Mouse (Mus musculus) forebrain, postnatal 0 days (tissue): Measurements from ENCODE around the gene Chrna1. TPM values are rescaled to one million over a fixed set of nuclear protein-coding genes. Genes with fewer than 3 reads are reported as not detected.

Source experiments
- ATAC-seq: fragments of 200-750 bp; cut with Nextera tagmentation; 2 replicates; pipeline ENCODE4 v1.8.0; 2017; ENCODE audit warnings: mild to moderate bottlenecking, moderate library complexity
- DNase-seq: peaks from one replicate; pipeline ENCODE4 v3.0.0-alpha.2; 2015
- H3K27ac ChIP-seq: fragments of 300-500 bp; sonication (generic); 2 replicates; pipeline ENCODE4 v1.5.1; 2014; ENCODE audit warnings: low read depth, mild to moderate bottlenecking, antibody characterized with exemption, low read length, moderate library complexity, mixed read lengths
- H3K27me3 ChIP-seq: fragments of 300-500 bp; sonication (generic); 2 replicates; pipeline ENCODE4 v1.6.1; 2014; ENCODE audit warnings: mild to moderate bottlenecking, low read length, mixed read lengths; ENCODE audit not compliant: insufficient read depth
- H3K36me3 ChIP-seq: fragments of 300-500 bp; sonication (generic); 2 replicates; pipeline ENCODE4 v1.6.1; 2014; ENCODE audit warnings: mild to moderate bottlenecking, moderate library complexity; ENCODE audit not compliant: insufficient read depth
- H3K4me1 ChIP-seq: fragments of 300-500 bp; sonication (generic); 2 replicates; pipeline ENCODE4 v1.6.1; 2014; ENCODE audit warnings: antibody characterized with exemption; ENCODE audit not compliant: insufficient read depth
- H3K4me2 ChIP-seq: fragments of 300-500 bp; sonication (generic); 2 replicates; pipeline ENCODE4 v1.6.1; 2014; ENCODE audit warnings: low read depth, mild to moderate bottlenecking, moderate library complexity
- H3K4me3 ChIP-seq: fragments of 300-500 bp; sonication (generic); 2 replicates; pipeline ENCODE4 v1.5.1; 2014; ENCODE audit warnings: low read depth, low read length, mixed read lengths
- H3K9ac ChIP-seq: fragments of 300-500 bp; sonication (generic); 2 replicates; pipeline ENCODE4 v1.6.1; 2014; ENCODE audit warnings: mild to moderate bottlenecking
- H3K9me3 ChIP-seq: fragments of 300-500 bp; sonication (generic); 2 replicates; pipeline ENCODE4 v1.6.1; 2016; ENCODE audit warnings: low read length
- CTCF ChIP-seq: sonication (generic); IDR thresholded peaks from 2 replicates; pipeline ENCODE4 v1.5.1; 2016; ENCODE audit warnings: antibody characterized with exemption, control low read depth, low read depth
- WGBS: fragments of 180-500 bp; shearing (Covaris S2); extraction: QIAGEN DNeasy Blood & Tissue Kit; methylation state at CpG from one replicate; pipeline ENCODE4 v1.1.7; 2014; 5-methylcytosine and 5-hydroxymethylcytosine counted together
- polyA plus RNA-seq: library from polyadenylated mRNA; unstranded; fragments of >200 nt; fragmentation: Nextera tagmentation; extraction: Ambion mirVana; gene quantifications from 2 replicates; pipeline ENCODE4 v1.2.1, GENCODE M21; 2015
- total RNA-seq: library from RNA; depleted of rRNA; stranded (reverse); fragments of >200 nt; gene quantifications from 2 replicates; pipeline ENCODE4 v1.2.3, GENCODE M21; 2014

Chrna1 gene
- total and polyA plus RNA-seq, 2 experiments from 2014 or later = 0.05 to 0.17 TPM

DNA sequence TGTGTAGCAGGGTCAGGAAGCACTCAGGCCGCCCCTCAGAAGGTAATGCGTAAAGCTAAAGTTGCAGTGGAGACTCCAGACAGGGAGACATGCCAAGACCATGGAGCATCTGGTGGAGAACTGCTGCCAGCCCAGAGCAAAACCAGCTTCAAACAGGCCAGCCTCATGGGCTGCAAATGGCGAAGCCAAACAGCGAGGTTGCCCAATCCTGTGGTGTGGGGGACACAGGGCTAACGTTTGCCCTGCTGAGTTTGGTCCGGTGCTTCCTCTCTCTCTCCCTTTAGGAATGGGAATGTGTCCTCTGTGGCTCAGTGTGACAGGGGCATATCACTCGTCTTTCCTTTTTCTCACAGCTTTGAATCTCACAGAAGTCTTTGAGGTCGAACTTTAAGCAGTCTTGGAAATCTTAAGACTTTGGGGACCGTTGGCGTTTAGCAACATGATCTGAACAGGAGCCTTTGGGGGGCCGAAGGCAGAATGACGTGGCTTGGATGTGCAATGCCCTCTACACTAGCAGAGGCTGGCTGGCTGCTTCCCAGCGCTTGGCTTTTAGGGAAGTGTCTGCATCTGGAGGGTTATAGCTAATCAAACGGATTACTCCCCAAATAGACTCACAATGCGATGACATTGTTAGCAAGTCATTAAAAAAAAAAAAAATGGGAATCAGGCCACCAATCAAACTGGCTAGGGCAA, 43.9 kb downstream of the Chrna1 start:
- no peaks in the 10 kb centered on the region for H3K4me1 ChIP-seq
- H3K27me3 ChIP-seq = no peaks in the 10 kb centered on the region
- no peak overlapping the region for H3K4me2 ChIP-seq
- no peak overlapping the region for H3K9ac ChIP-seq
- ATAC-seq (no peak), DNase-seq (no peak)
- WGBS = 77% methylated on average over 15 of the region's 15 CpGs
- no peak overlapping the region for H3K27ac ChIP-seq
- H3K9me3 ChIP-seq = no peaks in the 10 kb centered on the region
- H3K36me3 ChIP-seq = no peaks in the 10 kb centered on the region
- TF ChIP-seq CTCF = no peak
- no peak overlapping the region for H3K4me3 ChIP-seq

DNA sequence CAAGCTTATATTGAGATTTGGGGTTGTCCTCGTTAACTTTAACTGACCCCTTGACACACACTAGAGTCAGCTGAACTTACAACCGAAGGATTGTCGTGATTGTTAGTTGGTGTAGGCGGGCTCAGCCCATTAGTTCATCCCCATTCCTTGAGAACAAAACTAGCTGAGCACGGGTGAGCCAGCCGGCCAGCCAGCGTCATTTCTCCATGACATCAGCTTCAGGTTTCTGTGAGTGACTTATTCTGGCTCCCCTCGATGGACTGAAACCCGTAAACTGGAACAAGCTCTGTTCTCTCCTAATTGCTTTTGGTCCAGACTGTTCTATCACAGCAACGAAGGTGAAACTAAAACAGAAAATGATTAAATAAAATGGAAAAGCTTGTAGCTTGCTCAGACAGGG, 45.4 kb downstream of the Chrna1 start:
- no peaks in the 10 kb centered on the region for H3K36me3 ChIP-seq
- H3K4me3 ChIP-seq = no peak overlapping the region
- no peak overlapping the region for H3K27ac ChIP-seq
- no peak for TF ChIP-seq CTCF
- WGBS = 50% methylated on average over 10 of the region's 10 CpGs
- no peak overlapping the region for H3K9ac ChIP-seq
- DNase-seq = no peak
- no peaks in the 10 kb centered on the region for H3K27me3 ChIP-seq
- 0 out of 2 replicates have a peak, but pooled peaks cover 4% of the 10 kb centered on the region for H3K4me1 ChIP-seq
- ATAC-seq = no peak
- H3K9me3 ChIP-seq = no peaks in the 10 kb centered on the region
- H3K4me2 ChIP-seq = no peak overlapping the region

DNA sequence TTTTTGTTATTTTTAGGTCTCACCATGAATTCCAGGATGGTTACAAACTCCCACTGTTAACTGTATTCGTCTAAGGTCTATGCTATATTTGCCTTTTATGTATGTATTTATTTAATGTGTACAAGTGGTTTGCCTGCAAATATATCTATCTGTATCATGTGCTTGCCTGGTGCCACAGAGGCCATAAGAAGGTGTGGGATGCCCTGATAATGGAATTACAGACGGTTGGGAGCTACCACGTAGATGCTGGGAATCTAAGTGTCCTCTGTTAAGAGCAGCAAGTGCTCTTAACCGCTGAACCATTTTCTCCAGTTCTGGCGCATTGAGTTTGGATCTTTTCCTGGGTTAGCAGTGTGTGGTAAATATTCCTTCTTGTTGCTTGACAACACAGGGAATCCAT, 49.7 kb downstream of the Chrna1 start:
- DNase-seq (peak; percentile 25), ATAC-seq (no peak)
- H3K27me3 ChIP-seq = peaks cover 9% of the 10 kb centered on the region
- no peak overlapping the region for H3K4me2 ChIP-seq
- 69% methylated on average over 5 of the region's 5 CpGs for WGBS
- H3K9me3 ChIP-seq = no peaks in the 10 kb centered on the region
- no peak overlapping the region for H3K4me3 ChIP-seq
- 0 out of 2 replicates have a peak, but pooled peaks cover 7% of the 10 kb centered on the region for H3K4me1 ChIP-seq
- no peak overlapping the region for H3K9ac ChIP-seq
- no peak for TF ChIP-seq CTCF
- H3K27ac ChIP-seq = no peak overlapping the region
- H3K36me3 ChIP-seq = no peaks in the 10 kb centered on the region

DNA sequence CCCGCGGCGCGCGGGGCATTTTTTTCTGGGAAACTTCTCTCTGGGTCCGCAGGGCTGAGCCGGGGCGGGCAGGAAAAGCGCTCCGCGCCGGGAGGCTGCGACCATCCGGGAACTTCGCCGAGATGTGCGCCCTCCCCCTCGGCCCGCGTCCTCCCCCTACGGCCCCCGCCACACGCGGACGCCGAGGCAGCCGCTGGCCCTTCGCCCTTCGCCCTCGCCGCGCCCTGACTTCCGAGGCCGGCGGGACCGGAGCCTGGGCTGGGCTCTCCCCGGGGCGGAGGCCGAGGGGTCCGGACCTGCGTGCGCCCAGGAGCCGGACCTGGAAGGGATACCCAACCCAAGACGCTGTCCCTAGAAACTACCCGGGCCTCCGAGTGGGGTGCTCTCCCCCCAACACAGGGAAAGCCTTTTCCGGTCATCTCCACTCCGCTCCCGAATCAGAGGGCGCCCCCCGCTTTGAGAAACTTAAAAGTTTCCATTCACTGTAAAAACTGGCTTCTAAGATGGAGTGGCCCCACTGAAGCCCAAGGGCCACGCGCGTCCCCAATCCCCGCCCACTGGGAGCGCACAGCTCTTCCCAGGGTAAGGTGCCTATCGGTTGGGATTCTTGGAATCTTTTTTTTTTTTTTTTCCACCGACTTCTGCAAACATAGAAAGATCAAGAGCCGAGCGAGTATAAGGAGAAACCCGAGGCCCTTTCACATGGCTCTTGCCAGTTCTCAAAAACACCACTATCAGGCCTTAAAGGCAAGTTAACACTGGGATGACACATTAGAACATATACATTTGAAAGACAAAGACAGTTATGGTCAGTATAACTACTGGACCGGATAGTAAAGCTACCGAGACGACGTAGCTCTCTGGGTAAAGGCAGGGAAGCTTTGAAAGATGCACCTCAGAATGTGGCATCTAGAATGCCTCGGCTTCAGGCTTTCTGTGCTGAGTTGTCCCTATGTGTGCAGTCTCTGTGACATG, 50.5 kb downstream of the Chrna1 start, which contains the start of gene Wipf1:
TSS of gene Wipf1 (minus strand) at position 379 of the 975 bp plus-strand sequence.
- Histone ChIP-seq H3K4me2 (peak within 1 kb of the TSS; percentile 99), H3K4me1 (0 out of 2 replicates have a peak, but pooled peaks cover 7% of the 10 kb centered on the region), H3K36me3 (no peaks in the 10 kb centered on the region), H3K9me3 (no peaks in the 10 kb centered on the region), H3K27ac (no peak within 1 kb of the TSS), H3K4me3 (peak within 1 kb of the TSS; percentile 62), H3K27me3 (peaks cover 9% of the 10 kb centered on the region), H3K9ac (peak within 1 kb of the TSS; percentile 58)
- DNase-seq = peak; percentile 60
- 4% methylated on average over 62 of the region's 66 CpGs for WGBS
- peak; percentile 79 for ATAC-seq
- TF ChIP-seq CTCF = no peak

DNA sequence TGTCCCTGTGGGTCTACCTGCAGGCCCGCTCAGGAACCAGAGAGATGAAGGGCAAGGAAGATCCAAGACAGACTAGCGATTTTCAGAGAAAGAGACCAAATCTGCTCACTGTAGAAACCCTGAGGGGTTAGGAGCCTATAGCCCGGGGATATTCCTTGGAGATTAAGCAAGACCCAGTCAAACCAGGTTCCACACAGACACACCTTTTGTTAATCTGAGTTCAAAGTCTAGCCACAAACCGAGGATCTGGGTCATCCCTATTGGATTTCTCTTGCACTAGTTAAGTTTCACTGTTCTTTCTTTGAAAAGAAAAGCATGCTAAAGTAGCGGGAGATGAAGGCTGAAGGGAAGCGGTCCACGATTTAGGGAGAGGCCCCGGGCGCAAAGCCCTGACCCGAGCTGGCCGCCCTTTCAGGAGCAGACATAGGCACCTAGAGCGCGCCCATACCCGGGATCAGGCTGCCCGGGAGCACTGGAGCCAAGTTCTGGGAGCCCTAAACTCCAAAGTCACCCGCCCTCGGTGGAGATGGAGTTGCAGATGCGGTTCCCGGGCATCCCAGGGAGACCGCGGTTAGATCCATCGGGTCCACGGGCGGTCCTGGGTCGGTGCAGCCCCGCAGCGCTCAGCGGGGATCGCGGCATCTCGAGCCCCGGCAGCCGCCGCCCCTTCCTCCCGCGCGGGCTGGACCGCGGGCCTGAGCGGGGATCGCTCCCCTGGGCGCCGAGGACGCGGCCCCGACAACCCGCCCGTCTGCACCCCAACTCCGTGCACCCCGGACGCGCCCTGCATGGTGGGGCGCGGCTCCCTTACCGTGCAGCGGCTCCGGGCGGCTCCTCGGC, 51.4 kb downstream of the Chrna1 start:
- peak; percentile 49 for ATAC-seq
- TF ChIP-seq CTCF = no peak

DNA sequence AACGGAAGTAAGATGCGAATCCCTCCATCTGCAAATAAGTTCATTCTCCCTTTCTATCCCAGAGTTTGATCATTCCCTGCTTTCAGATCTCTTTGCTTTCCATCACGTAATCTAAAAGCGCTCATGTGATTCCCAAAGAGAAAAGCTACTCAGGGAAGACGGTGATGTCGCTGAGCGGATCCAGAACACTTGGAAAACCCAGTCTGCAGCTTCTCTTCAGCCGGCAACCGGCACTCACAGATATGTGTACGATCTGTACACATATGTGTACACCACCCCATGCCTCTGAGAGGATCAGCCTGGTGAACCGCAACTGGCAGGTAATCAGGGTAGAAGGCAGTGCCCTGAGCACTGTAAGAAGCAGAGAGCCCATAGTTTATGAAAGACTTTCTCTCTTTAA, 52.2 kb downstream of the Chrna1 start:
- no peak for DNase-seq
- Histone ChIP-seq H3K4me2 (no peak overlapping the region), H3K36me3 (no peaks in the 10 kb centered on the region), H3K9me3 (no peaks in the 10 kb centered on the region), H3K27ac (no peak overlapping the region), H3K4me1 (0 out of 2 replicates have a peak, but pooled peaks cover 7% of the 10 kb centered on the region), H3K9ac (no peak overlapping the region), H3K27me3 (peaks cover 9% of the 10 kb centered on the region), H3K4me3 (no peak overlapping the region)
- WGBS = 80% methylated on average over 11 of the region's 11 CpGs
- no peak for TF ChIP-seq CTCF
- no peak for ATAC-seq

More for the DNA sequence above, 51.4 kb downstream of the Chrna1 start:
- peak; percentile 14 for DNase-seq
- Histone ChIP-seq H3K9ac (peak overlapping the region; percentile 58), H3K36me3 (no peaks in the 10 kb centered on the region), H3K9me3 (no peaks in the 10 kb centered on the region), H3K4me3 (peak overlapping the region; percentile 62), H3K4me1 (0 out of 2 replicates have a peak, but pooled peaks cover 7% of the 10 kb centered on the region), H3K4me2 (peak overlapping the region; percentile 99), H3K27ac (no peak overlapping the region), H3K27me3 (peaks cover 9% of the 10 kb centered on the region)
- WGBS = 2% methylated on average over 59 of the region's 59 CpGs
